Mouse (Mus musculus): ENCODE results near the gene Vmn1r70. TPM values are rescaled to one million over a fixed set of nuclear protein-coding genes. Genes with fewer than 3 reads are reported as not detected.

The Vmn1r70 gene
- total and polyA plus RNA-seq, 3 experiments: not detected

Other genes starting within 250 kb of the Vmn1r70 start
- gene Vmn1r67, start 188.2 kb upstream of the Vmn1r70 start, total RNA-seq (2012; rRNA removed): not detected in 2 replicates
- not detected in 2 replicates for gene Vmn1r67, start 188.2 kb upstream of the Vmn1r70 start, total RNA-seq (2014; rRNA removed)
- gene Vmn1r67, start 188.2 kb upstream of the Vmn1r70 start, polyA plus RNA-seq (2012; ENCODE audit: insufficient read length, low read depth): not detected in 2 replicates
- not detected in 2 replicates for gene Zik1, start 136.1 kb upstream of the Vmn1r70 start, total RNA-seq (2012; rRNA removed)
- gene Zik1, start 136.1 kb upstream of the Vmn1r70 start, total RNA-seq (2014; rRNA removed): not detected in 2 replicates
- not detected in 2 replicates for gene Zik1, start 136.1 kb upstream of the Vmn1r70 start, polyA plus RNA-seq (2012; ENCODE audit: insufficient read length, low read depth)
- not detected in 2 replicates for gene Vmn1r68, start 73.0 kb upstream of the Vmn1r70 start, total RNA-seq (2012; rRNA removed)
- not detected in 2 replicates for gene Vmn1r68, start 73.0 kb upstream of the Vmn1r70 start, total RNA-seq (2014; rRNA removed)
- not detected in 2 replicates for gene Vmn1r68, start 73.0 kb upstream of the Vmn1r70 start, polyA plus RNA-seq (2012; ENCODE audit: insufficient read length, low read depth)
- not detected in 2 replicates for gene Vmn1r69, start 17.9 kb upstream of the Vmn1r70 start, total RNA-seq (2012; rRNA removed)
- not detected in 2 replicates for gene Vmn1r69, start 17.9 kb upstream of the Vmn1r70 start, total RNA-seq (2014; rRNA removed)
- not detected in 2 replicates for gene Vmn1r69, start 17.9 kb upstream of the Vmn1r70 start, polyA plus RNA-seq (2012; ENCODE audit: insufficient read length, low read depth)
- gene Nlrp4b, start 56.3 kb downstream of the Vmn1r70 start, total RNA-seq (2012; rRNA removed): not detected in 2 replicates
- not detected in 2 replicates for gene Nlrp4b, start 56.3 kb downstream of the Vmn1r70 start, total RNA-seq (2014; rRNA removed)
- gene Nlrp4b, start 56.3 kb downstream of the Vmn1r70 start, polyA plus RNA-seq (2012; ENCODE audit: insufficient read length, low read depth): not detected in 2 replicates
- gene Vmn1r71, start 122.8 kb downstream of the Vmn1r70 start, total RNA-seq (2012; rRNA removed): not detected in 2 replicates
- not detected in 2 replicates for gene Vmn1r71, start 122.8 kb downstream of the Vmn1r70 start, total RNA-seq (2014; rRNA removed)
- not detected in 2 replicates for gene Vmn1r71, start 122.8 kb downstream of the Vmn1r70 start, polyA plus RNA-seq (2012; ENCODE audit: insufficient read length, low read depth)